Mouse (Mus musculus) cerebellum, adult 2 months (tissue): ENCODE measurements at regions not wholly inside any gene's neighbourhood (a gene's known extent, or its start where the extent isn't known, plus 50 kb on each side); places are given as distances from the start of the nearest gene placed in this dataset.

Source experiments
- CTCF ChIP-seq: fragments of 200-500 bp; IDR thresholded peaks from 2 replicates; pipeline ENCODE4 v1.5.1; 2011; ENCODE audit warnings: low read depth, mild to moderate bottlenecking, control low read depth, low read length, moderate library complexity, borderline replicate concordance; ENCODE audit not compliant: insufficient read depth
- POLR2A ChIP-seq: fragments of 200-500 bp; IDR thresholded peaks from 2 replicates; pipeline ENCODE4 v1.6.1; 2011; ENCODE audit warnings: low read length, control low read depth, borderline replicate concordance; ENCODE audit not compliant: insufficient read depth

- no peak for TF ChIP-seq CTCF
- no peak for TF ChIP-seq POLR2A
Observed at GRCm38 (mm10) chr1:35106665-35107064, 256.9 kb downstream of the Plekhb2 start.
